26 mouse cellular contexts compared by ENCODE assay signal in the genomic region with DNA sequence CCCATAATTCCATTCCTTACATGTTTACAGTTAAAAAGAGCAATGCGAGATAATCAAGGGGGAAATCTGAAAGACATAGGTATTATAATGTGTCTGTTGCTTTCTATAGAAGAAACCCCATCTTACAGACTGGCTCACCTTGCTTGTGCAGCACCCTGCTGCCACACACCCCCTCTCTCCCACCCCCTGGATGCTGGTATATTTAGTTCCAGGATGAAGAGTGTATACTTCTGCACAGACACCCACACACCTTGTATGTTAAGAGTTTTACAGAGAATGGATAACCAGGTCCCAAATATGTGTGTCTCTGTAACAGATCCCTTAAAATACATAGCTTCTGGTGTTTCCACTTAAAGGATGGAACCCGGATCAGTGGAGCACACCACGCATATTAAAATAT. TPM values are rescaled to one million over a fixed set of nuclear protein-coding genes. Genes with fewer than 3 reads are reported as not detected.
"Had no signal": no experiment of that assay in that cellular context is flagged by ENCODE, and none has a peak within 500 bp of the region (broad histone marks: within the 10 kb centered on the region; RNA-seq: fewer than 3 reads in every experiment).

No protein-coding gene starts in this region.

- DNase-seq: lung, adult 18-20 months; lung, embryonic 14.5 days; lung, postnatal 10 days; lung, postnatal 4 days; midbrain, embryonic 14.5 days; retina, postnatal 1 day; spleen, adult 18-20 months; thymus, adult 2 months; thymus, postnatal 25 days; thymus, postnatal 4 days had no signal

- H3K27ac ChIP-seq: liver, embryonic 12.5 days; liver, embryonic 14.5 days; midbrain, embryonic 10.5 days; midbrain, embryonic 12.5 days; neural tube, embryonic 13.5 days; neural tube, embryonic 15.5 days had no signal

- H3K4me3 ChIP-seq: liver, embryonic 12.5 days; midbrain, embryonic 10.5 days; midbrain, embryonic 12.5 days; myocyte; neural tube, embryonic 13.5 days; neural tube, embryonic 15.5 days had no signal

- ATAC-seq: liver, embryonic 12.5 days; midbrain, embryonic 16.5 days had no signal

RNA-seq across cellular contexts. Expression of gene Gm765, which starts 10.7 kb away (rescaled TPM):
- total RNA-seq: megakaryocyte, adult 5-6 weeks; megakaryocyte-erythroid progenitor cell, adult 5-6 weeks had no signal
- polyA plus RNA-seq: liver, embryonic 12.5 days; liver, embryonic 14.5 days; liver, embryonic 16.5 days; lung, embryonic 14.5 days; lung, embryonic 16.5 days; midbrain, embryonic 10.5 days; midbrain, embryonic 14.5 days; midbrain, embryonic 16.5 days; myocyte; neural tube, embryonic 11.5 days; small intestine, adult 2 months; stomach, embryonic 14.5 days; stomach, embryonic 16.5 days had no signal
